Mouse (Mus musculus) small intestine, adult 2 months (tissue): ENCODE data around the gene Tfip11.

Experiments used
- CTCF ChIP-seq: fragments of 200-500 bp; IDR thresholded peaks from 2 replicates; pipeline ENCODE4 v1.5.1; 2012; ENCODE audit warnings: low read depth, mild to moderate bottlenecking, control low read depth, inconsistent platforms, low read length, moderate library complexity, mixed read lengths; ENCODE audit not compliant: insufficient replicate concordance, insufficient read length; ENCODE audit errors: extremely low read depth
- POLR2A ChIP-seq: fragments of 200-500 bp; IDR thresholded peaks from 2 replicates; pipeline ENCODE4 v1.6.1; 2012; ENCODE audit warnings: low read depth, mild to moderate bottlenecking, control low read depth, inconsistent platforms, low read length, moderate library complexity

GRCm38 (mm10) chr5:112329805-112330564, 3.8 kb downstream of the Tfip11 start:
- TF ChIP-seq CTCF = no peak
- no peak for TF ChIP-seq POLR2A
